In genomic region chr12:52097650-52098070, GRCm38 (mm10) we compare ENCODE assay signal across 8 mouse cellular contexts. TPM values are rescaled to one million over a fixed set of nuclear protein-coding genes. Genes with fewer than 3 reads are reported as not detected.
DNase-seq lines count a peak whose midpoint lies in the region; ATAC-seq and TF ChIP-seq lines count a peak whose summit lies in the region.

TSS of gene Nubpl (plus strand) at chr12:52097737.

- TF ChIP-seq CTCF in gastrocnemius, adult 2 months (IDR thresholded peaks at IDR 0.05): no peak
- no peak for TF ChIP-seq CTCF in hindbrain, postnatal 0 days (IDR thresholded peaks at IDR 0.05; ENCODE audit: low read depth)
- TF ChIP-seq CTCF in left cerebral cortex, adult 2 months (IDR thresholded peaks at IDR 0.05): no peak

- peak within 1 kb of the TSS; percentile 85 for H3K27ac ChIP-seq in gastrocnemius, adult 2 months
- H3K27ac ChIP-seq in hindbrain, postnatal 0 days: peak within 1 kb of the TSS; percentile 74
- peak within 1 kb of the TSS; percentile 79 for H3K27ac ChIP-seq in left cerebral cortex, adult 2 months

- H3K4me1 ChIP-seq in hindbrain, postnatal 0 days (ENCODE audit: insufficient read depth, low read length): no peaks in the 10 kb centered on the region

- H3K4me2 ChIP-seq in hindbrain, postnatal 0 days (ENCODE audit: low read depth, low read length): peak within 1 kb of the TSS; percentile 62

- H3K36me3 ChIP-seq in hindbrain, postnatal 0 days (ENCODE audit: insufficient read depth, low read length): no peaks in the 10 kb centered on the region

- no peaks in the 10 kb centered on the region for H3K9me3 ChIP-seq in hindbrain, postnatal 0 days (ENCODE audit: low read length)

- ATAC-seq in common myeloid progenitor, adult 5-6 weeks (replicated peaks; ENCODE audit: low read depth, poor library complexity, severe bottlenecking): peak; percentile 99
- peak; percentile 99 for ATAC-seq in hindbrain, postnatal 0 days
- ATAC-seq in megakaryocyte, adult 5-6 weeks (ENCODE audit: poor library complexity, severe bottlenecking): peak; percentile 99

- intact Hi-C loops in gastrocnemius, adult 2 months (cut with DNase I): no loop called here
- intact Hi-C loops in left cerebral cortex, adult 2 months (cut with DNase I): no loop called here

- DNase-seq in ZHBTc4 (ENCODE audit: low read depth, low spot score): peak; percentile 97
- DNase-seq in gastrocnemius, adult 2 months: peak; percentile 95
- peak; percentile 97 for DNase-seq in hindbrain, postnatal 0 days (ENCODE audit: low spot score)
- DNase-seq in left cerebral cortex, adult 2 months (ENCODE audit: extremely low spot score in 1 of 2, low spot score in 2 of 2): peak; percentile 94 to 95
- peak; percentile 96 for DNase-seq in right cerebral cortex, adult 2 months (ENCODE audit: low spot score in 2 of 2)
- DNase-seq in urinary bladder, postnatal 14 days (ENCODE audit: low spot score): peak; percentile 96

- no peaks in the 10 kb centered on the region for H3K27me3 ChIP-seq in hindbrain, postnatal 0 days (ENCODE audit: insufficient read depth, low read length)

- H3K4me3 ChIP-seq in gastrocnemius, adult 2 months: peak within 1 kb of the TSS; percentile 98
- H3K4me3 ChIP-seq in hindbrain, postnatal 0 days (ENCODE audit: low read length): peak within 1 kb of the TSS; percentile 96
- H3K4me3 ChIP-seq in left cerebral cortex, adult 2 months: peak within 1 kb of the TSS; percentile 97

- WGBS in hindbrain, postnatal 0 days: 0% methylated on average over 32 of the region's 32 CpGs

- H3K9ac ChIP-seq in hindbrain, postnatal 0 days (replicated peaks; ENCODE audit: low read length): peak within 1 kb of the TSS; percentile 82

RNA-seq across cellular contexts. Expression of gene Nubpl, which starts in this region (rescaled TPM):
- total RNA-seq in common myeloid progenitor, adult 5-6 weeks (2017): 4.4 and 4.5 TPM in 2 replicates
- total RNA-seq in gastrocnemius, adult 2 months (2021): 1 to 10 TPM; 4.9 to 5.6 TPM
- 4.1 and 10.2 TPM in 2 replicates for total RNA-seq in hindbrain, postnatal 0 days (2014; rRNA removed)
- polyA plus RNA-seq in hindbrain, postnatal 0 days (2015; fragmentation: Nextera tagmentation; extraction: Ambion mirVana): 7.6 and 7.7 TPM in 2 replicates
- total RNA-seq in left cerebral cortex, adult 2 months (2021): 1 to 10 TPM; 4.7 to 5.4 TPM
- total RNA-seq in megakaryocyte, adult 5-6 weeks (2015): 1.8 and 2.9 TPM in 2 replicates
- 1.5 and 3.6 TPM in 2 replicates for total RNA-seq in megakaryocyte, adult 5-6 weeks (2017)

Comparison
In these comparisons a context has a peak if more than half of its experiments do, and no peak if none do; other contexts are left out.
1. Peak in every context shown above with its lines: DNase-seq, ATAC-seq, H3K4me3 ChIP-seq and H3K27ac ChIP-seq.